Mouse (Mus musculus): ENCODE results near the gene 4930480E11Rik. TPM values are rescaled to one million over a fixed set of nuclear protein-coding genes. Genes with fewer than 3 reads are reported as not detected.
"Not testable (repeated sequence)": the region's sequence is repeated elsewhere in the genome, so short reads cannot be mapped to it uniquely, and the experiment has no call there.

Gene 4930480E11Rik
- not detected in 2 replicates for polyA plus RNA-seq (2015; fragmentation: Nextera tagmentation; extraction: Ambion mirVana)

DNA sequence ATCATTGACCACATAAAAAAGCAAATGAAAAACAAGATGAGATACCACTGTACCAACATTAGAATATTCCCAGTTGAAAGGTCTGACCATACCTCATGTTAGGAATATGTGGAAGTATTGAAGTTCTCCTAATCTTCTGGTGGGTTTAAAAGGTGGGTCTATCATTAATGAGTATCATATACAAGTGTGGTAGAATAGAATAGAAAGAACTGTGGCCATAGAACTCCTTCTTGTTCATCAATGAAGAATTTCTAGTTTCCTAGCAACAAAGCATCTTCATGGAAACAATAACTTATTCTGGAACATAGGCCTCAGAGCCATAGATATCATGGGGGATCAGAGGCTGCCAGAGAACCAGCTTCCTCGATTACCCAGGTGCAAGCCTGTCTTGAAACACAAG, at the start of gene 4930480E11Rik:
Gene 4930480E11Rik, plus strand, starts transcription at position 301 of the 400 bp plus-strand sequence.
- no peak for ATAC-seq (ENCODE audit: low read depth)
- no peaks in the 10 kb centered on the region for H3K9me3 ChIP-seq
- WGBS = 70% methylated on average over 1 of the region's 1 CpGs

DNA sequence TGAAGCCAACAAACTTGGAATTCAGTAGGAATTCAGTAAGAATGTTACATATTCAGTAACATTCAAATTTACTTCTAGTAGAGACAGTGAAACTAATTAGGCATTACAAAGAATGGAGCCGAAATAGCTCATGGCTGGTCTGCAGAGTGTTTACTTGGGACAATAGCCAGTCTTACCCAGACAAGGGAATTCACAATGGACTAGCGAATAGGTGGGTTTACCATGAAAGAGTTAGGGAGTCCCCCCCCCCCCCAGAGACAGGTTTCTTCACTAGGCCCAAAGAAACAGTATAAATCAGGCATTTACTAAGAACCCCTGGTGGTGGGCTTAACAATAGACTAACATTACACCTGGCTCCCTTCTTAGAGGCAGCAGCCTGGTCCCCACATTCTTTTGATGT, 33.9 kb downstream of the 4930480E11Rik start:
- H3K36me3 ChIP-seq; H3K9me3 ChIP-seq; H3K4me2 ChIP-seq; H3K27me3 ChIP-seq; H3K9ac ChIP-seq; H3K27ac ChIP-seq (replicated peaks); H3K4me3 ChIP-seq; H3K4me1 ChIP-seq (replicated peaks); ATAC-seq (ENCODE audit: low read depth): not testable (repeated sequence)
- WGBS = 65% methylated on average over 2 of the region's 2 CpGs

More for the DNA sequence above, at the start of gene 4930480E11Rik:
- Histone ChIP-seq H3K4me3 (no peak within 1 kb of the TSS), H3K4me1 (replicated peaks) (no peaks in the 10 kb centered on the region), H3K27me3 (no peaks in the 10 kb centered on the region), H3K36me3 (no peaks in the 10 kb centered on the region), H3K4me2 (no peak within 1 kb of the TSS), H3K9ac (no peak within 1 kb of the TSS), H3K27ac (replicated peaks) (no peak within 1 kb of the TSS)

Other genes starting within 250 kb of the 4930480E11Rik start
- not detected in 2 replicates for gene Gm5938, start 244.2 kb upstream of the 4930480E11Rik start, polyA plus RNA-seq (2015; fragmentation: Nextera tagmentation; extraction: Ambion mirVana)
- gene Obp1b, start 182.9 kb upstream of the 4930480E11Rik start, polyA plus RNA-seq (2015; fragmentation: Nextera tagmentation; extraction: Ambion mirVana) = not detected in 2 replicates
- gene Gm14743, start 123.7 kb upstream of the 4930480E11Rik start, polyA plus RNA-seq (2015; fragmentation: Nextera tagmentation; extraction: Ambion mirVana) = not detected in 2 replicates
- 6.0 and 7.0 TPM in 2 replicates for gene Prrg1, start 214.3 kb downstream of the 4930480E11Rik start, polyA plus RNA-seq (2015; fragmentation: Nextera tagmentation; extraction: Ambion mirVana)

Data from neural tube, embryonic 13.5 days (tissue).